ENCODE assay signal across 30 mouse cellular contexts in the genomic region with DNA sequence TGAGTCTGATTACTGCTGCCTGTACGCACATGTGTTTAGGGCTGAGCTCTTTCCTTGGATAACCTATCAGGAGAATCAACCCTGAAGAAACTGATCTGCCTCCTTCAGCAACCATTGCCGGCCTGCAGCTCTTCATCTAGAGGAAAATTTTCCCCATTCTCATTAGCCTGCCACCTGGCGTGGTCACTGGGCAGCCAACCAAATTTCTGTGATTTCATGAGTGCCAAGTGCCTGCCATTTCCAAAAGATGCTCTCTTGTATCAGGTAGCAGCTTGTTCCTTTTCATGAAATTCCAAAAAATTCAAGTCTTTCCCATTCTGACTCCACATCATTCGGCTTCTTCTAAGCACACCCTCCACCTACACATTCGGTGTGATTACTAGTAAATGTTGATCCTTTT. TPM values are rescaled to one million over a fixed set of nuclear protein-coding genes. Genes with fewer than 3 reads are reported as not detected.
DNase-seq lines count a peak whose midpoint lies in the region; ATAC-seq lines count a peak whose summit lies in the region.
"Had no signal": no experiment of that assay in that cellular context is flagged by ENCODE, and none has a peak within 500 bp of the region (broad histone marks: within the 10 kb centered on the region; RNA-seq: fewer than 3 reads in every experiment).

No protein-coding gene starts in this region.

- no peaks in the 10 kb centered on the region for H3K9me3 ChIP-seq in intestine, embryonic 16.5 days (ENCODE audit: control insufficient read depth, low read length)
- H3K9me3 ChIP-seq: embryonic facial prominence, embryonic 15.5 days; forebrain, embryonic 12.5 days; midbrain, embryonic 15.5 days had no signal

- WGBS in intestine, embryonic 16.5 days, result 78% methylated on average over 5 of the region's 5 CpGs

- H3K4me3 ChIP-seq in intestine, embryonic 16.5 days (ENCODE audit: low read length), result no peak overlapping the region
- H3K4me3 ChIP-seq: embryonic facial prominence, embryonic 10.5 days; embryonic facial prominence, embryonic 15.5 days; forebrain, embryonic 12.5 days; heart, adult 2 months; heart, embryonic 13.5 days; limb, embryonic 12.5 days; liver, embryonic 15.5 days; midbrain, embryonic 15.5 days; neural tube, embryonic 13.5 days had no signal

- H3K27me3 ChIP-seq in intestine, embryonic 16.5 days (replicated peaks; ENCODE audit: control insufficient read depth, insufficient read depth, low read length), result no peaks in the 10 kb centered on the region
- H3K27me3 ChIP-seq: embryonic facial prominence, embryonic 15.5 days; forebrain, embryonic 12.5 days; heart, embryonic 13.5 days; limb, embryonic 12.5 days; liver, embryonic 15.5 days; midbrain, embryonic 15.5 days; neural tube, embryonic 13.5 days; Patski had no signal

- peak; percentile 51 for DNase-seq in left cerebral cortex, postnatal 4 days
- no peak for DNase-seq in left cerebral cortex, postnatal 10 days (ENCODE audit: extremely low spot score in 1 of 2, low spot score in 2 of 2)
- peak; percentile 30 for DNase-seq in cerebellum, adult 11-12 months
- DNase-seq in cerebellum, adult 9-11 months, result peak; percentile 44
- DNase-seq in neural tube, embryonic 10.5 days (ENCODE audit: extremely low spot score, low spot score), result no peak
- DNase-seq in spleen, postnatal 10 days (ENCODE audit: low spot score in 2 of 2), result no peak
- DNase-seq: adrenal gland, postnatal 10 days; heart, adult 2 months; heart, postnatal 10 days; kidney, adult 9 months; kidney, postnatal 14 days; layer of hippocampus, adult 9-11 months; lung, embryonic 14.5 days; lung, postnatal 14 days; thymus, postnatal 4 days had no signal

- H3K36me3 ChIP-seq in intestine, embryonic 16.5 days (ENCODE audit: control insufficient read depth, insufficient read depth, low read length), result no peaks in the 10 kb centered on the region
- H3K36me3 ChIP-seq: embryonic facial prominence, embryonic 10.5 days; embryonic facial prominence, embryonic 15.5 days; forebrain, embryonic 12.5 days; heart, embryonic 13.5 days; limb, embryonic 12.5 days; liver, embryonic 15.5 days; midbrain, embryonic 15.5 days; neural tube, embryonic 13.5 days had no signal

- no peak overlapping the region for H3K27ac ChIP-seq in intestine, embryonic 16.5 days (ENCODE audit: low read length)
- H3K27ac ChIP-seq: embryonic facial prominence, embryonic 10.5 days; embryonic facial prominence, embryonic 15.5 days; forebrain, embryonic 12.5 days; heart, adult 2 months; heart, embryonic 13.5 days; limb, embryonic 12.5 days; liver, embryonic 15.5 days; midbrain, embryonic 15.5 days; neural tube, embryonic 13.5 days had no signal

- H3K4me1 ChIP-seq in intestine, embryonic 16.5 days (ENCODE audit: control insufficient read depth, insufficient read depth, low read length), result no peaks in the 10 kb centered on the region
- H3K4me1 ChIP-seq: embryonic facial prominence, embryonic 10.5 days; embryonic facial prominence, embryonic 15.5 days; forebrain, embryonic 12.5 days; heart, embryonic 13.5 days; limb, embryonic 12.5 days; liver, embryonic 15.5 days; midbrain, embryonic 15.5 days; neural tube, embryonic 13.5 days had no signal

- no peak overlapping the region for H3K9ac ChIP-seq in intestine, embryonic 16.5 days (ENCODE audit: low read depth, low read length)
- H3K9ac ChIP-seq: embryonic facial prominence, embryonic 15.5 days; forebrain, embryonic 12.5 days; heart, embryonic 13.5 days; limb, embryonic 12.5 days; liver, embryonic 15.5 days; lung, embryonic 14.5 days; midbrain, embryonic 15.5 days; neural tube, embryonic 13.5 days had no signal

- no peak for ATAC-seq in intestine, embryonic 16.5 days
- ATAC-seq: hindbrain, embryonic 16.5 days; intestine, postnatal 0 days; midbrain, embryonic 15.5 days; Patski had no signal

- H3K4me2 ChIP-seq in intestine, embryonic 16.5 days (ENCODE audit: low read depth, low read length), result no peak overlapping the region
- H3K4me2 ChIP-seq: embryonic facial prominence, embryonic 15.5 days; forebrain, embryonic 12.5 days; heart, embryonic 13.5 days; limb, embryonic 12.5 days; liver, embryonic 15.5 days; lung, embryonic 14.5 days; midbrain, embryonic 15.5 days; neural tube, embryonic 13.5 days had no signal

- intact Hi-C loops in left cerebral cortex, postnatal 4 days (cut with DNase I), result loop anchor here (10.0 kb wide), 2 partner anchors 134 to 254 kb away; a partner anchor contains a TSS
- intact Hi-C loops in left cerebral cortex, postnatal 10 days (cut with DNase I), result loop anchor here (10.0 kb wide), 2 partner anchors 124 to 254 kb away; no protein-coding TSS in a partner anchor

RNA-seq across cellular contexts. Expression of a gene that starts 46.7 kb away (rescaled TPM):
- 10 to 100 TPM; 10.0 to 10.3 TPM for total RNA-seq in left cerebral cortex, postnatal 4 days (2021)
- total RNA-seq in left cerebral cortex, postnatal 10 days (2021), result 10 to 100 TPM; 12.9 to 13.7 TPM
- polyA plus RNA-seq in intestine, embryonic 16.5 days (2015; fragmentation: Nextera tagmentation; extraction: Ambion mirVana), result 9.2 and 9.4 TPM in 2 replicates
- total RNA-seq: hematopoietic stem cell, adult 5-6 weeks; MEL had no signal
- polyA plus RNA-seq: testis, adult 2 months had no signal

Comparison
In these comparisons a context has a peak if more than half of its experiments do, and no peak if none do; other contexts are left out.
1. DNase-seq: peak in left cerebral cortex, postnatal 4 days (single experiment), cerebellum, adult 11-12 months (single experiment) and cerebellum, adult 9-11 months (single experiment); none in left cerebral cortex, postnatal 10 days (0 of 2), neural tube, embryonic 10.5 days (single experiment) and spleen, postnatal 10 days (0 of 2).